Mouse (Mus musculus) olfactory bulb, adult 2 months (tissue): Measurements from ENCODE around the gene Rpp25l.

ENCODE experiments used
- CTCF ChIP-seq: fragments of 200-500 bp; IDR thresholded peaks from 2 replicates; pipeline ENCODE4 v1.5.1; 2012; ENCODE audit warnings: low read depth, mild to moderate bottlenecking, low read length, moderate library complexity; ENCODE audit not compliant: insufficient read depth
- POLR2A ChIP-seq: fragments of 200-500 bp; IDR thresholded peaks from 2 replicates; pipeline ENCODE4 v1.6.1; 2012; ENCODE audit warnings: mild to moderate bottlenecking, low read depth, low read length, moderate library complexity; ENCODE audit not compliant: insufficient read depth

DNA sequence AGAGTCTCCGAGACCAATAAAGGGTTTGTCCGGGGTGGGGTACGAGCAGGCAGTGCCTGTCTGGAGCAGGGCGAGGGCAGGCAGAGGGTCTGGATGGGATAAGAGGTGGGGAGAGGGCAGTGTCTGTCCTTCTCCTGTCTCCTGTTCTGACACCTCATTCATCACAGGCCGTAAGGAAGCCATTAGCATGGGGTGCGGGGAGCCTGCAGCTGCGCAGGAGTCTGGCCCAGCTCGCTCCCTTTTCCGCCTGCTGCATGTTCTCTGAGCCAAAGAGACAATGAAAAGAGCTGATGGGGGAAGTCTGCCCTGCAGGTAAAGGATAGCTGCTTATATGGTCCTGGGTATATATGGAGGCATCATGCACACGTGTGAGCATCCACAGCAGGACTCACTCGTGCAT lies 50.6 kb downstream of the Rpp25l start:
- TF ChIP-seq POLR2A: no peak
- TF ChIP-seq CTCF: no peak
